Mouse (Mus musculus): ENCODE measurements at regions not wholly inside any gene's neighbourhood (a gene's known extent, or its start where the extent isn't known, plus 50 kb on each side); places are given as distances from the start of the nearest gene placed in this dataset.
"Not testable (repeated sequence)": the region's sequence is repeated elsewhere in the genome, so short reads cannot be mapped to it uniquely, and the experiment has no call there.

DNA sequence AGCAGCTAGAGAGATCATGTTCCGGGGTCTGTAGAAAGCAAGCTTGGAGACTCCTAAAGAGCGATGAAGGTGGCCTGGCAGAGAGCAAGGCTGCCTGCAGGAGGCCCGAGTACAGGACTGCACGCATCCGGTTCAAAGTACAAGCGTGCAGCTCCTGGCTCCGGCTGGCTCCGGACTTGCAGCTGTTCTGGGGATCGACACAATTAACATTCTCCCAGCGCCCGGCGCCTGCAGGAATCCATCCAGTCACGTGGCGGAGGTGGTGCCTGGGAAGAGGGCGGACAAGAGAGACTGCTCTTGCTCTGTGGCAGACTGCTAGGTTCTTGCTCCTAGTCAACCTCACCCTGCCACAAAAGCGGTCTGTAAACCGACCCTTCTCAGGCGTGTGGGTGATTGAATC lies 86.9 kb downstream of the Bdh1 start:
- peak; percentile 80 for DNase-seq

DNA sequence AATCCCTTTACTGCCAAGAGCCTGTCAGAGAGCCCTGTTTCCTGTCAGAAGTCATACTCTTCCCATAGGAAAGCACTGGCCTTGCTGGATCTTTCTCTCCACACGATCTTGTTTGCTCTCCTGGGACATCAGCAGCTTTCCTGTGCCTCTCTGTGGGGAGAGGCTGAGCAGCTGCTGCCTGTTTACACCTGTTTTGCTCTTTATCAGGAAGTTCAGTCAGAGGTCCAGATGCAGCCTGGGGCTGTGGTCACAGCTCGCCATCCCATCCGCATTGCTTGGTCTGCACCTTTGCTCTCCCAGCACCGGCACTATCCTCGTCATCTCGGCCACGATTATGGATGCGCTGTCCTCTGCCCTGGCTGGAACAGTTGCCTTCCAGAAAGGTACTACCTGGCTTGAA lies 88.0 kb downstream of the Bdh1 start:
- no peak for DNase-seq

DNA sequence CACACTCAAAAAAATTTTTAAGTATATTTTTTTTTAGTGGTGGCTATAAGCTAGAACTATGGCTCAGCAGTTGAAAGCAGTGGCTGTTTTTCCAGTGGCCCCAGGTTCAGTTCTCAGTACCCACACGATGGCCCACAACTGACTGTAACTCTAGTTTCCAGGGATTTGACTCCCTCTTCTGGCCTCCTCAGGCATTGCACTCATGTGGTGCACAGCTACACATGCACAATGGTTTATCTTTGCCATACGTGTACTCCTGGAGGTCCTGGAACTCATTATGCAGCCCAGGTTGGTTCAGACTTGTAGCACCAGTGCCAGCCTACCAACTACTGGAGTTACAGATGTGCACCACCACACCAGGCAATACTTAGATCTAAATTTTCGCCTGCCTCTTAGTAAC lies 96.7 kb downstream of the Bdh1 start:
- DNase-seq, result no peak

DNA sequence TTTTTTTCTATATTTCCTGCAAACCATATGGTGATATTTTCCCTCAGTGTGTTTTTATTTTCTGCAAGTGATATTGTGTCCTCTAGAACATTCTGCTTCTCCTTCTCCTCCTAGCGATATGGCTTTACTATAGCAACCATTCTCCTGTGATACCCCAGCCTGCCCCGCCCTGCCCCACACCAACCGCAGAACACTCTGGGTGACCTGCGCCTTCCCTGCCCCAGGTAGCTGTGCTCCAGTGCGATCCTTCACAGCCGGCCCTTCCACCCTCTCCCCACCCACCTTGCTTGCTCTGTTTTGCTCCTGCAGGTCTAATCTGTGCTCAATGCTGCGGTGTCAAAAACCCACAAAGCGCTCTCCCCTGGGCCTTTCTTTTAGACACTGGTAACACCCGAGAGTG lies 98.0 kb downstream of the Bdh1 start:
- no peak for DNase-seq

DNA sequence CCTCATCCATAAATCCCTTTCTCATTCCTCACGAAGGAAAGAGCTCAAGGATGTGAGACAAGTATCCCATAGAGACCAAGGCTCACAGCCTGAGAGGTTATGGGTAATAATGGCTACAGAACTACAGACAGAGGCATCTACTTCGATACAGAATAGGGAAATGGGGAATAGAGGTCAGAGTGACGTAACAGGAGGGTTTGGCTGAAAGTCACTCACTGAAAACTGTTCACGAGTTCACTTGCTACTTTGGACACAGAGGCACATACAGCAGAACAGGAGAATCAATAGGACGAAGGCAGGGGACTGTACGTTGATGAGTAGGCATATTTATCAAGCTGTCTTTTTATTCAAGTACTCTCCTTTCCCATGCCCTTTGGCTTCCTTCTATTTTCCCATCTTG lies 99.7 kb downstream of the Bdh1 start:
- DNase-seq, result no peak

DNA sequence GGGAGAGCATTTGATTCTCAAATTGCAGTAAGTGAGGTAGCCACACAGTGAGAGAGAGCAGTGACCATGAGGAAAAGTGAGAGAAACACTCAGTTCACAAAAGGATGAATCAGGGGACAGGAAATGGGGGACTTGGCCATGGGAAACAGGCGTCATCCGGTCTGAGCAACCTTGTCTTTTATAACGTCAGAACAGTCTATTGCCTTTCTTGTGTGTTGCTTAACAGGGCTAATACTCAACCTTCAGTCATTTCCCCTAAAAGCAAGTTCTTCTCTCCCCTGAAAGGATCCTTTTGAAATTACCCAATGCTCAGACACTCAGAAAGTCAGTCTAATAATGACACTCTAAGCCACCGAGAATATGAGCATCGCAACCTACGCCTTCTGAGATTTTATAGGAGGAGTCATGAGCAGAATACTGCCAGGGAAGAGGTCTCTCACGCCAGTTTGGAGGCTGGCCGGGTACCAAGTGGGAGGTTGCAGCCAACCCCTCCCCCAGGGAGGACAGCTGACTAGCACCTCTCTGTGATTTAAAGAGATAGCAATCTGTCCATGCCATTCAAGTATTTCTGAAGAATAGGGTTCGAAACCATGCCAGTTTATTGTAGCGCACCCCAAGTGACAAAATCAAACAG lies 104.7 kb downstream of the Bdh1 start:
- DNase-seq, result peak; percentile 61

DNA sequence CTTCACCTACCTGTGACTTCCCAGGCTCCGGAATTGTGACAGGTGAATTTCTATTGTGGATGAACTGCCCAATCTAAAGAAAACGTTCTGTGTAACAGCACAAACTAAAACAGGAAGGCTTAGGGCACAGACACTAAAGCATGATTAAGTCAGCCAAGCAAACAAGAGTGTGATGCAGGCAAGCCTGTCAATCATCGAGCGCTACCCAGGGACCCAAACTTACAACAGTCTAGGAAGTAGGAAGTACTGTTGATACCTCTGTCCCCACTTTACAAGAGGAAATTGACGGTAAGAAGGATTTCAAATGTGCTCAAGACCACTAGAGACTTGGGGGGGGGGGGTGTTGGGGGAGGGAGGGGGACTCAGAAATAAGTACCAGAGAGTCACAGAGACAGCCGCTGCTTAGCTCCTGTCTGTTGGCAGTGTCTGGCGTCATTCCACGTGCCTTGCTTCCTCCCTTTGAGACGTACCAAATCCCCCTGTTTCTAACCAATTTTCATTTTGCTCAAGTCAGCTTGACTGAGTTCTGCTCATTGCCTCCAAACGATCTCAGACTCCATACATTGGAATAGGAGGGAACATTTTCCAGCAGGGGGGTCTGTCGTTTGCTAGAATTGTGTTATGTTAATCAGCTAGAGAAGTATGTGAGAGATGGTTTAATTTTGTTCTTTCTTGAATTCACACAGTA lies 106.7 kb downstream of the Bdh1 start:
- DNase-seq, result no peak

DNA sequence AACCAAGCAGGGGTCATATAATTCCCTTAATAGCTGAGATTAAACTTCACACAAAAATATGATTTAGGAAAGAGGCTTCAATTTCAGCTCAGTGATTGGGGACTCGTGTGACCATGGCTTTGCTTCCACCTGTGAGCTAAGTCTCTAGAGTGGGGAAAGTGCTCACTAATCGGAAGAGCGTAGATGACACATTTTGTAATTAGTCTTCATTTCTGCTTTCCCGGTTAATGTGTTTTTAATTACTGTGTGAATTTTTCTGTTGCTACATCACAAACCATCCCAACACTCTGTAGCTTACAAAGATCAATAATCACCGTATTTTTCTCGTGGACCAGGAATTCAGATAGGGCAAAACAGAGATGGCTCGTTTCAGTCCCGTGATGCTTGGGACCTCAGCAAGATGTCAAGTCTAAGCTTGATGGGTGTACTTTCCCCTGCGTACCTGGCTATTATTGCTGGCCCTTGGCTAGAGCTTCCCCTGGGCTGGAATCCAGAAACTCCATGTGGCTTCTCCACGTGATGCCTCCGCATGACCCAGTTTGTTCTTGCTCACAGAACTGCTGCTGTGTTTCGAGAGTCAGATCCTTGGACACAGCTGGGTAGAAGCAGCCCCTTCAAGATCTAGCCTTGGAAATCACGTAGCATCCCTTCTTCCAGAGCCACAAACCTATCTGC lies 107.3 kb downstream of the Bdh1 start:
- peak; percentile 93 for DNase-seq

DNA sequence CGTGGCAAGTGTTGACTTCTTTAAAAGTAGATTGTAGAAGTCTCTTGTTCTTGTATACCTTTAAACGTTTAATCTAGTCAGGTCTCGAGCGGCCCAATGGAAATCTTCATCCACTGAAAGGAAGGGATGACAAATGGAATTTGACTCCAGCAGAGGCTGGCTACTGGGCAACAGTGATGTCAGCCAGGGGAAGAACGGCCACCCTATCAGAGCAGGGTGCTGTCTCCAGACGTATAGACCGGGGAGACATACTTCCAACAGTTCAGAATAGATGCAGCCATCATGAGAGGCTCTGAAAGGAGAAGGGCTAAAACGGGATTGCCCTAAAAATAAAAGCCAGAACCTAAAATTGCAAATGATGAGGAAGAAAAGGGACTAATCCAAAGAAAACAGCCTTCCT lies 108.0 kb downstream of the Bdh1 start:
- DNase-seq, result no peak

DNA sequence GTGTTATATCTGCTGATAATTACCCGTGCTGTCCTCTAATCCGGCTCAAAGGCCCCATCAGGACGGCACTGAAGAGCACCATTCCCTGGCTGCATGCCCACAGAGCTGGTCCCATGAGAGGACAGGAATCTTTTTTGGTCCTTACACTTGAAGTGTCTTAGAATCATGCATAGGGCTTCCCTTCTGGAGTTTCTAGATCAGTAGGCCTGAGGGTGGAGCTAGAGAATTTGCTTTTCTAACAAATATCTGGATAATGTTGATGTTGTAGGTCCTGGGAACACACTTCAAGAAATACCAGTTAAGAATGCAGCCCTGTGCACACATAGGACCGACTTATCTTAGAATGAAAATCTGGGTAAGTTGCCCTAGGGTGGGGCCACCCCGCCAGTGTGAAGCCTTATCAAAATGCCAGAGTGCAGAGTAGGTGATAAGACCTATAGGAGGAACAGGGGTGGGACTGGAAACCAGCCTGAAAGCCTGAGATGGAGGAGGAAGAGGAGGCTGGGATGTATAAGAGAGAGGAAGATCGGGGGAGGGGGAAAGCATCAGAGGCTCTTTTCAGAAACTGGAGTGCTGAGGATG lies 111.2 kb downstream of the Bdh1 start:
- no peak for DNase-seq

DNA sequence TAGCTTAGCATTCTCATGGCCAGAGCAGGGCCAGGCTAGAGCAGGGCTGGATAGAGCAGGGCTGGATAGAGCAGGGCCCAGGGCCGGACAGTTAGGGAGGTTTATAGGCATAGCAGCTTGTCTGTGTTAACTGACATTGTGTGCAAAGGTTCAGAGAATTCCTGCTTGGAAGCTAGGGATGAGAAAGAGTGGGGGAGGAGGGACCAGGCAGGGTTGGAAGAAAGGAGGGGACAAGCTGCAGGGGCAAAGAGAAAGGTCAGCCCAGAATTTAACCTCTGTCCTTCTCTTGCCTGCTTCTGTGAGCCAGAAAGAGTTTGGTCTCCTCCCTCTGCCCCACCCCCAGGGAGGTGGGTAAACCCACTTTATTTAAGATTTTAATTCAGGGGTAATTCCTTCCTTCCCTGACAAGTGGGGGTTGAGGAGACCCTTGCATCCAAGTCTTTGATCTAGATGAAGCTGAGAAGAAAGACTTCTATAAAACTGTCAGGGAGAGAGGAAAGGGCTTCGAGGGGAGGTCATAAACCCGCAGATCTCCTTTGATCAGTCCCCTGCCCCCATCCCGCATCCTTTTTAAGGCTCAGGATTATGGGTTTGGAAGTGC lies 112.9 kb downstream of the Bdh1 start:
- DNase-seq, result no peak

DNA sequence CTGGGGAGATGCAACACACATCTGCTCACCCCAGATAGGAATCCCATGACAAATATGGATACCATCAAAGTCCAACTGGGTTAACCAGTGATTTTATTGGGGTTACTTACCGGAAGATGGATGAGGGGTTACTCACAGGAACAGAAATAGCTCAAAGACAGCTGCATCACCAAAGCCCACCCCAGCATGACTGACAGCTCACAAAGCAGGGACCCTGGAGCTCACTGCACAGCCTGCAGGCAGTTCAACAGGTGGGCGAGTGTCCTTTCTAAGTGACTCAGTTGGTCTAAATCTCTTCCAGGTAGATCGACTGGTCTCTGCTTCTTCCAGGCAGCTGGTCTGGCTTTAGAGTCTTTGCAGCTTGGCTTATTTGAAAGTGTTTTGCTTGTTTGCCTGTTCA lies 114.2 kb downstream of the Bdh1 start:
- no peak for DNase-seq

DNA sequence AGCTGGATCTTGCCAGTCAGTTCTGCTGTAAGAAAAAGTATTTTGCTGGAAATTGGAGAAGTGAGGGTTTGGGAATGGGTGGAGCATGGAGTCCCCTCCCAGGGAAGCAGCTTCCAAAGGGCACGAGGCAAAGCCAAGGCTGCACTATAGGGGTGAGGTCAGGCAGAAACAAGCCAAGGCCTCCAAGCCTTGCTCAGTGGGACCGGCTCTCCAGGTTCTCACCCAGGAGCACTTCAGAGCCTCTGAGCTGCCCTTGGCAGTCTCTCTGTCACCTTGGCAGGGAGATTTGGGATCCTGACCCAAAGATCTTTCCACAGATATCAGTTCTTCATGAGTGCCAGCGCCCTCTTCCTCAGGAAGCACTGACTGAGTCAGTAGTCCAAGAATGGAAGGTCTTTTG lies 116.5 kb downstream of the Bdh1 start:
- no peak for DNase-seq

DNA sequence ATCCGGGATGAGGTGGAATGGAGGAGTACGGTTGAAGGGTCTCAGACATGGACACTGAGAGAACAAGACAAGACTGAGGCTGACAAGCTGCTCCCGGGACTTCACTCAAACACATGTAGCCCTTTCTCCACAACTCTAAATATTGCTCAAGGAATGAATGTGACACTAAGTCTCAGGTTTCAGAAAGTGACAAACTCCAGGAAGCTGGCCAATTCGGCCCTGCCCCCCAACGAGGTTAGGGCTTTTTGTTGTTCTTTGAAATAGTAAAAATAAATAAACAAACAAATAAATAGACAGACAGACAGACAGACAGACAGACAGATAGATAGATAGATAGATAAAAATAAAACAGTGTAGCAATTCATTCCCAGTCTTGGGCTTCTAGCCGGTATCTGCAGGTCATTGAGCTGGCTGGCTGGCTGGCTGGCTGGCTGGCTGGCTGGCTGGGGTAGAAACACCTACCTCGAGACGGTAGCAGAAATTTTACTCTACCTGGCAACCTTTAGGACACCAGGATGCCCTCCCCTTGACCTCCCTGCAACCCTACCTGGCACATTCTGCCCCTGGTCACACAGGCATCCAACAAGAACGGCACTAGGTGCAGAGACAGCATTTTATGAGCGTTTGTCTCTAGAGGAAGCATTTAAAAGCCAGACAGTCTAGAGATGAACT lies 119.6 kb upstream of the Dlg1 start:
- DNase-seq, result no peak

DNA sequence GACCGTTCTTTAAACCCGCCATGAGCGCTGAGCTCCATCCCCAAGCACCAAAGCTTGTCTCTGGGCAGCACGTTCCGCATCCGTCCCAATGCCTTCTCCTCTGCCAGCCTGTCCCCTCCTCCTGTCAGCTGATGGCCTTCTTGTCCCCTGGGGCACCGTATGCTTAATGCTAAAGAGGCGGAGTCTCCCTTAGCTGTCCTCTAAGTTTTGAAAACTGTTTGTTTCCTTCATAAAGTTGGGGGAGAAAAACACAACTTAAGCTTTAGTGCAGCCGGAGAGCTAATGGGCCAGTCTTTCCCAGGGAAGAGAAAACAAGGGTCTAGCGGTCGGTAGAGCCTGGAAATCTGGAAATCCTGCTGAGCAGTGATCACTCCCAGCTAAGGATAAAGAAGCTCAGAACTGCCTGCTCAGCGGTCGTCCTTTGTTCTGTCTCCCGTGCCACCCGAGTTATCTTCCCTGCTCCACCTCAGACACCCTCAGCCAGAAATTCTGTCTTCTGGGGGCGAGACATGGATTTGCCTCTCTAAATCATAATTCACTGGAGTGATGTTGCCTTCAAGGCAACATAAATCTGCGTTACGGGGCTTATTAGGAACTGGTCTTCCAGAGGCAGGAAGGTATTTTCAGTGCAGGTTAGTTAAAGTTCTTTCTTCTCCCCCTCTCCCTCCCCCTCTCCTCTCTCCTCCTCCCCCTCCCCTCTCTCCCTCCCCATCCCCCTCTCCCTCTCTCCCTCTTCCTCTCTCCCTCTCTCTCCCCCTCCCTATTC lies 117.0 kb upstream of the Dlg1 start:
- DNase-seq, result no peak

DNA sequence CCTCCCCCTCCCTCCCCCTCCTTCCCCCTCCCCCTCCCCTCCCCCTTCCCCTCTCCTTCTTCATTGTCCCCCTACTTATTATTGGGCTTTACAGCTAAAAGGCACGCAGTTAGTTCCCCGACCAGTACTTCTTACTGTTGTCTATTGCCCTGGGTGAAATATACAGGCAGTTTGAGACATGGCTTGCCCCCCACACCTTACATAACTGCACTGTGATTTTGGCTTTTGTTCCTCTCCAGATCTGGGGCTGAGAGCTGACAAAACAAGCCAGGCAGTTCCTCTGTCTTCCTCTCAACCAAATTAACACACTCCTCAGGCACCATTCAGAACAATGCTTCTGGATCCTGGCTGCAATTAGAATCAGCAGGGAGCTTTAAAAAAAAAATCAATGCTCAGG lies 116.4 kb upstream of the Dlg1 start:
- peak; percentile 72 for DNase-seq

DNA sequence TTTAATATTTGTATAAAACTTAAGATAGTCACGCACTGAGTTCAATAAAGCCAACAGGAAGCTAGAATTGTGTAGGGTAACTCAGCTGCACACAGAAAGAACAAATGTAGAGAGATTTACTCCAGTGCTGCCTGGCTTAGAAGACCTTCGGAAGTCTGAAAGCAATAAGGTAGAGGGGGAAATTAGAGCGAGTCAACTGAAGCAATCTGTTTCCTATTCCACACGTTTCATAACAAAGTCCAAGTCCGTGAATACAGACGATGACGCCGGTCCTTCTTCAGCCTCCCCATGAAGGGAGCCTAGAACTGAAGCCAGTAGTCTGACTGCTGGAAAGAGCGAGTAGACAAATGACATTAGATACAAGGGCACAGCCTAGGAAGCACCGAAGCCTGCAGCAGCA lies 115.9 kb upstream of the Dlg1 start:
- no peak for DNase-seq

DNA sequence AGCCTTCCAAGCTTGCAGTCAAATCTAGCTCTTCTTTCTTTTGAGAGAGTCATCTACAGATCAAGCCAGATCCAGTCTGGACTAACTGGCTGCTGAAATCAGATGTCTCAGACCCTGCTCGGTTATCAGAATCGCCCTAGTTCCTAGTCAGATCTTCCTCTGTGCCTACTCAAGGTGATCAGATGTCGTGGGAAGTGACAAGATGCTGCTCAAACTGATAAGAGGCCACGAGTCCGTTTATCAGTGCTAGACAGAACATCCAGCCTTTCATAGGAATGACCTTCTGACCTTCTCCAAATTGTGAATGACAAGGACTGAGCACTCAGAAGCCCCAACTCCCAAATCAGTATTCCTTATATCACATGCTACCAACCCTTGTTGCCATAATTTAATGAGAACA lies 113.3 kb upstream of the Dlg1 start:
- DNase-seq, result no peak

DNA sequence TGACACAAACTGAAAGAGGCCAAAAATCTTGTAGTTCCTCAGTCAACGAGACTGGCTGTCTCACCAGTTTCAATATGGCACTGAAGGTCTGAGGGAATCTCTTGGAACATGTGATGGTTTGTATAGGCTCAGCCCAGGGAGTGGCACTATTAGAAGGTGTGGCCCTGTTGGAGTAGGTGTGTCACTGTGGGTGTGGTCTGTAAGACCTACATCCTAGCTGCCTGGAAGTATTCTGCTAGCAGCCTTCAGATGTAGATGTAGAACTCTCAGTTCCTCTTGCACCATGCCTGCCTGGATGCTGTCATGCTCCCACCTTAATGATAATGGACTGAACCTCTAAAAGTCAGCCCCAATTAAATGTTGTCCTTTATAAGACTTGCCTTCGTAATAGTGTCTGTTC lies 112.7 kb upstream of the Dlg1 start:
- DNase-seq, result not testable (repeated sequence)

DNA sequence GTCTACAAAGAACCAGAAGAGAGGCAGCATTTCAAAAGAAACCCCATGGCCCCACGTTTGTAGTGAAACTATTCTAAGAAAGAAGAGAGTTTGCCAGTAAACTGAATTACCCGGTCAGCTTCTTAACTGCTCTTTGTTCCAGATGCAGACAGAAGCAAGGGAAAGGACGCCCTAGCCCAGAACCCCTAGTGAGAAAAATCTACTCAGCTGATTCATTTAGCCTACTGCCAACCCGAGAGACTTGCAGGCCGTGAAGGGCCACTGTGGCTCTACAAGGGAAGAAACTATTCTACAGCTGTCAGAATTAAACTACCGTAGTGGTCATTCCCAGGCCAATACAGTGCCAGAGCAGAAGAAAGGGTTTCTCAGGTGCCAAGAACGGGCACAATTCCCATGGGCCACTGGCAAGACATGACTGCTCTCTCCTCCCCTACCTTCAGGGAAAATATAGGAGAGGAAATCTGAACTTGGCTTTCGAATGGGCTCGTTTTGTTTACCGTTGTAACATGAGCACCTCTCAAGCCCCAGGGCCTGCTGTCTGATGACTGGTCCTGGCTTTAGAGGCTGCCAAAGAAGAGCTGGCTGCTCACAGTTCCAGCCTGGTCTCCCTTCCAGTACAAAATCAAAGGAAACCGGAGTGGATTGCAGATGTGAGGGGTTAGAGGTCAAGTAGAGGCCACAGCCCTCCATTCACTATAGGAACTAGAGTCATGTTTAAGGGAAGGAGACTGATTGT lies 111.7 kb upstream of the Dlg1 start:
- no peak for DNase-seq

DNA sequence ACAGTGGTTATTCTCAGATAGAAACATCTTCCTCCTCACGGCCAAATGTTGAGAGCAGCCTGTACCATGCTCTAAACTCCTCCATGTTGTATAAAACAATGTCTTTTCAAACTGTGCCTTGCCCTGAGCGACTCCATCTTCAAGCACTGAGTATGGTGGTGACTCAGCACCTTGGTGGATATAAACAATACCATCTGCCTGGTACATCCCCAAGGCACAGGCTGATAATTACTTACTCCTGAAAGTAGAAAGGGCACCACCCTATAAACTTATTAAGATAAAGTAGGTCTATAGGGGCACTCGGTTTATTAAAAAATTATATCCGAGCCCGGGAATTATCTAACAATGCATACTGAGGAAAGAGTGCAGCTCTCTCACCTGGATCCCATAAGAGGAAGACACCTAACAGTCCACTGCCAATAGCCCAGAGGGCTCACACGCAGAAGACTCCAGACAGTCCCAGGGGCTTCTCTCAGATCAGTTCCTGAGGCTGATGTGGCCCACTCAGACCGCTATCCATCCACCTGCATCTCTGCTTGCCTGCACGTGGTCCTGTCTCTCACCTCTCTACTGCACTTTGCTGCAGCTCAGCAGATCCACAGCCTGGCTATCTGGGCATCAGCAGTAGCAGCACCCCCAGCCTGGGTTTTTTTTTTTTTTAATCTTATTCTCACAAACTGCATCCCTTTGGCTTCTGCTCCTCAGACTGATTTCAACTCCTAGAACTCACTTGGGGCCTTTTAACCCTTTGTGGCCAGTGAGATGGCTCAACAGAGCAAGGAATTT lies 109.7 kb upstream of the Dlg1 start:
- DNase-seq, result no peak
